22 mouse cellular contexts compared by ENCODE assay signal in the genomic region with DNA sequence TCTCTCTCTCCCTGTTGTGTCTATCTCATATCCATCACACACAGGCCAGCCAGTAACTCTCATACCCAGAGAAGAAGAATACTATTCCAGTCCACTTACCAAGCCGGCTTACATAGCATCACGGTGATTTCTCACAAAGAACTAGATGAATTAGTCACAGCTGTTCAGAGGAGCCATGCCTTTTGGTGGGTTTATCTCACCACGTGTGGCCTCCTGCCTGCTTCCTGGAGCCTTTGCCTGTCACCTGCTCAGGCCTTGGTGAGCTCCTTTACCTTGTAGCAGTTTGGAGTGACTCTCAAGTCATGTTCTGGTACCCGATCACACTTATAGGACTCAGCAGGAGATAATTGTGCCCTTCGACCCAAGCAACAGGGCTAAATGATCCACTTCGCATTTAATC.
DNase-seq lines count a peak whose midpoint lies in the region; ATAC-seq lines count a peak whose summit lies in the region.
"Had no signal": no experiment of that assay in that cellular context is flagged by ENCODE, and none has a peak within 500 bp of the region (broad histone marks: within the 10 kb centered on the region; RNA-seq: fewer than 3 reads in every experiment).

No protein-coding gene starts in this region.

- H3K36me3 ChIP-seq in hindbrain, embryonic 11.5 days (ENCODE audit: control insufficient read depth, insufficient read depth, low read length): no peaks in the 10 kb centered on the region
- H3K36me3 ChIP-seq in hindbrain, embryonic 16.5 days (ENCODE audit: control insufficient read depth, insufficient read depth, low read length): no peaks in the 10 kb centered on the region
- H3K36me3 ChIP-seq in limb, embryonic 11.5 days (ENCODE audit: control insufficient read depth, insufficient read depth, low read length): no peaks in the 10 kb centered on the region
- H3K36me3 ChIP-seq: G1E; liver, embryonic 13.5 days; neural tube, embryonic 12.5 days; stomach, embryonic 15.5 days had no signal

- H3K27ac ChIP-seq in hindbrain, embryonic 11.5 days (ENCODE audit: low read depth, low read length): no peak overlapping the region
- H3K27ac ChIP-seq in hindbrain, embryonic 16.5 days (ENCODE audit: low read depth, low read length): no peak overlapping the region
- 0 out of 2 replicates have a peak overlapping the region, but pooled peaks have one; percentile 33 for H3K27ac ChIP-seq in limb, embryonic 11.5 days (replicated peaks; ENCODE audit: low read depth, low read length)
- H3K27ac ChIP-seq: liver, embryonic 13.5 days; neural tube, embryonic 12.5 days; stomach, embryonic 15.5 days had no signal

- no peaks in the 10 kb centered on the region for H3K9me3 ChIP-seq in hindbrain, embryonic 11.5 days (ENCODE audit: control insufficient read depth, low read length)
- H3K9me3 ChIP-seq in hindbrain, embryonic 16.5 days (ENCODE audit: control insufficient read depth, low read length): no peaks in the 10 kb centered on the region
- H3K9me3 ChIP-seq in limb, embryonic 11.5 days (ENCODE audit: control insufficient read depth, low read length): no peaks in the 10 kb centered on the region
- H3K9me3 ChIP-seq: liver, embryonic 13.5 days; neural tube, embryonic 12.5 days; stomach, embryonic 15.5 days had no signal

- H3K27me3 ChIP-seq in hindbrain, embryonic 11.5 days (ENCODE audit: control insufficient read depth, insufficient read depth, low read length): no peaks in the 10 kb centered on the region
- no peaks in the 10 kb centered on the region for H3K27me3 ChIP-seq in hindbrain, embryonic 16.5 days (replicated peaks; ENCODE audit: control insufficient read depth, insufficient read depth, low read length)
- H3K27me3 ChIP-seq in limb, embryonic 11.5 days (ENCODE audit: control insufficient read depth, insufficient read depth, low read length): no peaks in the 10 kb centered on the region
- H3K27me3 ChIP-seq: liver, embryonic 13.5 days; neural tube, embryonic 12.5 days; stomach, embryonic 15.5 days had no signal

- no peak for DNase-seq in hindbrain, embryonic 11.5 days (ENCODE audit: low spot score)
- peak; percentile 9 for DNase-seq in Muller cell, postnatal 12 days (ENCODE audit: inconsistent ontology term)
- no peak for DNase-seq in limb, embryonic 11.5 days (ENCODE audit: low spot score)
- DNase-seq in thymus, postnatal 10 days (ENCODE audit: low spot score in 2 of 2): peak; percentile 27 to 31
- DNase-seq in left cerebral cortex, adult 11 months (ENCODE audit: low spot score): no peak
- DNase-seq in adipocyte (ENCODE audit: low spot score): no peak
- DNase-seq in adrenal gland, adult (ENCODE audit: inconsistent age in 2 of 2, low spot score in 1 of 2): no peak
- DNase-seq: cerebellum, adult 8-10 months; heart, postnatal 10 days; kidney, adult 2 months; kidney, postnatal 10 days; liver, embryonic 13.5 days; lung, postnatal 4 days; right cerebral cortex, postnatal 14 days; spleen, adult 18-20 months had no signal

- WGBS in hindbrain, embryonic 11.5 days: 34% methylated on average over 6 of the region's 6 CpGs
- 32% methylated on average over 6 of the region's 6 CpGs for WGBS in hindbrain, embryonic 16.5 days
- WGBS in limb, embryonic 11.5 days: 38% methylated on average over 6 of the region's 6 CpGs

- no peak overlapping the region for H3K4me2 ChIP-seq in hindbrain, embryonic 11.5 days (replicated peaks; ENCODE audit: low read depth, low read length)
- no peak overlapping the region for H3K4me2 ChIP-seq in hindbrain, embryonic 16.5 days (ENCODE audit: low read length)
- no peak overlapping the region for H3K4me2 ChIP-seq in limb, embryonic 11.5 days (ENCODE audit: low read depth, severe bottlenecking)
- H3K4me2 ChIP-seq: heart, embryonic 11.5 days; liver, embryonic 13.5 days; lung, embryonic 14.5 days; neural tube, embryonic 12.5 days; stomach, embryonic 15.5 days had no signal

- no peak overlapping the region for H3K4me3 ChIP-seq in hindbrain, embryonic 11.5 days (ENCODE audit: low read depth, low read length)
- no peak overlapping the region for H3K4me3 ChIP-seq in hindbrain, embryonic 16.5 days (ENCODE audit: low read length)
- no peak overlapping the region for H3K4me3 ChIP-seq in limb, embryonic 11.5 days (ENCODE audit: low read depth, low read length)
- H3K4me3 ChIP-seq: erythroblast, embryonic 14.5 days; liver, embryonic 13.5 days; neural tube, embryonic 12.5 days; stomach, embryonic 15.5 days had no signal

- H3K4me1 ChIP-seq in hindbrain, embryonic 11.5 days (replicated peaks; ENCODE audit: control insufficient read depth, insufficient read depth, low read length): no peaks in the 10 kb centered on the region
- H3K4me1 ChIP-seq in hindbrain, embryonic 16.5 days (ENCODE audit: control insufficient read depth, insufficient read depth, low read depth, low read length): no peaks in the 10 kb centered on the region
- 0 out of 2 replicates have a peak, but pooled peaks cover 5% of the 10 kb centered on the region for H3K4me1 ChIP-seq in limb, embryonic 11.5 days (ENCODE audit: control insufficient read depth, insufficient read depth, low read length)
- H3K4me1 ChIP-seq: liver, embryonic 13.5 days; neural tube, embryonic 12.5 days had no signal

- 0 out of 2 replicates have a peak, but pooled peaks have one; percentile 25 for ATAC-seq in hindbrain, embryonic 11.5 days (ENCODE audit: low FRiP score)
- no peak for ATAC-seq in hindbrain, embryonic 16.5 days
- ATAC-seq in limb, embryonic 11.5 days (ENCODE audit: insufficient number of reproducible peaks, low FRiP score, low TSS enrichment, low read depth): no peak

- no peak overlapping the region for H3K9ac ChIP-seq in hindbrain, embryonic 11.5 days (ENCODE audit: low read depth, low read length)
- no peak overlapping the region for H3K9ac ChIP-seq in hindbrain, embryonic 16.5 days (ENCODE audit: low read depth, low read length)
- no peak overlapping the region for H3K9ac ChIP-seq in limb, embryonic 11.5 days (ENCODE audit: low read length)
- H3K9ac ChIP-seq: liver, embryonic 13.5 days; lung, embryonic 14.5 days; neural tube, embryonic 12.5 days; stomach, embryonic 15.5 days had no signal

Comparison
In these comparisons a context has a peak if more than half of its experiments do, and no peak if none do; other contexts are left out.
1. DNase-seq: peak in Muller cell, postnatal 12 days (single experiment) and thymus, postnatal 10 days (2 of 2); none in hindbrain, embryonic 11.5 days (single experiment), limb, embryonic 11.5 days (single experiment), left cerebral cortex, adult 11 months (single experiment), adipocyte (single experiment) and adrenal gland, adult (0 of 2).